Mouse (Mus musculus) erythroblast, embryonic 14.5 days (primary cell): ENCODE results near the gene Mcrs1. TPM values are rescaled to one million over a fixed set of nuclear protein-coding genes. Genes with fewer than 3 reads are reported as not detected.
"Not testable (repeated sequence)": the region's sequence is repeated elsewhere in the genome, so short reads cannot be mapped to it uniquely, and the experiment has no call there.

Source experiments
- H3K27me3 ChIP-seq: 2 replicates; pipeline ENCODE4 v1.6.1; 2012; ENCODE audit warnings: inconsistent platforms; ENCODE audit not compliant: control insufficient read depth
- H3K36me3 ChIP-seq: 2 replicates; pipeline ENCODE4 v1.6.1; 2012; ENCODE audit warnings: mild to moderate bottlenecking, inconsistent platforms; ENCODE audit not compliant: control insufficient read depth
- H3K4me1 ChIP-seq: 2 replicates; pipeline ENCODE4 v1.6.1; 2012; ENCODE audit warnings: inconsistent platforms; ENCODE audit not compliant: control insufficient read depth
- H3K4me3 ChIP-seq: replicated peaks from 2 replicates; pipeline ENCODE3; 2012; ENCODE audit warnings: moderate library complexity, mild to moderate bottlenecking, inconsistent platforms
- H3K9me3 ChIP-seq: 2 replicates; pipeline ENCODE4 v1.6.1; 2012; ENCODE audit warnings: low read length, inconsistent platforms, mixed read lengths; ENCODE audit not compliant: control insufficient read depth
- GATA1 ChIP-seq: IDR thresholded peaks from 2 replicates; pipeline ENCODE4 v1.6.1; 2012; ENCODE audit warnings: low read length, inconsistent platforms, mixed read lengths
- TAL1 ChIP-seq: IDR thresholded peaks from 3 replicates; pipeline ENCODE4 v1.6.1; 2012; ENCODE audit warnings: low read length, inconsistent platforms, mixed read lengths
- polyA plus RNA-seq: library from polyadenylated mRNA; stranded (reverse); fragments of >175 nt; gene quantifications from 2 replicates; pipeline ENCODE4 v1.2.3, GENCODE M21; 2012

Mcrs1 gene
- polyA plus RNA-seq, 1 experiment, result 12.0 TPM

DNA sequence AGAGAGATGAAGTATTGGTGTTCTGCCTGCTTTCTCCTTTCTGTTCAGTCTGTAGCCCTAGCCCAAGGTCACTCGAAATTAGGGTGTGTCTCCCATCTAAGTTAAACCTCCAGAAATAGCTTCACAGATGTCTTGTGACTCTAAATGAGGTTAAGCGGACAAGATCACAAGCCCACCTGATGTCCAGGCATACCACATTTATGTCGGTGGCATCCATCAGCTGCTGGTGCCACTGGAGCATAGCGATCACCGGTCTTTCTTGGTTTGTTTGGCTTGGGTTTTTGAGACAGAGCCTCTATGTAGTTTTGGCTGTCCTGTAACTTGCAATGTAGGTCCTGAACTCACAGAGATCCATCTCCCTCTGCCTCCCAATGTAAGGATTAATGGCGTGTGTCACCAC is 2.0 kb upstream of the Mcrs1 start:
- Histone ChIP-seq H3K4me1 (peaks cover 42% of the 10 kb centered on the region), H3K36me3 (peaks cover 15% of the 10 kb centered on the region), H3K4me3 (no peak overlapping the region), H3K27me3 (no peaks in the 10 kb centered on the region), H3K9me3 (no peaks in the 10 kb centered on the region)
- TF ChIP-seq GATA1 (no peak), TAL1 (no peak)

DNA sequence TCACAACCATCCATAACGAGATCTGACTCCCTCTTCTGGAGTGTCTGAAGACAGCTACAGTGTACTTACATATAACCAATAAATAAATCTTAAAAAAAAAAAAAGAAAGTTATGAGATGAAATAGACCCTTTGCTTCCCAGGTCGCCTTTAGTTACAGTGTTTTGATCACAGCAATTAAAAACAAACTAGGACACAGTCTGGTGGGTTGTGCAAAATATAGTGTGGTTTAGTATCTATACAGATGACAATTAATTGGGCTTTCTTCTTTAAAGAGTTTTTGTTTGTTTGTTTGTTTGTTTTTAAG is 1.4 kb upstream of the Mcrs1 start:
- H3K4me3 ChIP-seq, result not testable (repeated sequence)

DNA sequence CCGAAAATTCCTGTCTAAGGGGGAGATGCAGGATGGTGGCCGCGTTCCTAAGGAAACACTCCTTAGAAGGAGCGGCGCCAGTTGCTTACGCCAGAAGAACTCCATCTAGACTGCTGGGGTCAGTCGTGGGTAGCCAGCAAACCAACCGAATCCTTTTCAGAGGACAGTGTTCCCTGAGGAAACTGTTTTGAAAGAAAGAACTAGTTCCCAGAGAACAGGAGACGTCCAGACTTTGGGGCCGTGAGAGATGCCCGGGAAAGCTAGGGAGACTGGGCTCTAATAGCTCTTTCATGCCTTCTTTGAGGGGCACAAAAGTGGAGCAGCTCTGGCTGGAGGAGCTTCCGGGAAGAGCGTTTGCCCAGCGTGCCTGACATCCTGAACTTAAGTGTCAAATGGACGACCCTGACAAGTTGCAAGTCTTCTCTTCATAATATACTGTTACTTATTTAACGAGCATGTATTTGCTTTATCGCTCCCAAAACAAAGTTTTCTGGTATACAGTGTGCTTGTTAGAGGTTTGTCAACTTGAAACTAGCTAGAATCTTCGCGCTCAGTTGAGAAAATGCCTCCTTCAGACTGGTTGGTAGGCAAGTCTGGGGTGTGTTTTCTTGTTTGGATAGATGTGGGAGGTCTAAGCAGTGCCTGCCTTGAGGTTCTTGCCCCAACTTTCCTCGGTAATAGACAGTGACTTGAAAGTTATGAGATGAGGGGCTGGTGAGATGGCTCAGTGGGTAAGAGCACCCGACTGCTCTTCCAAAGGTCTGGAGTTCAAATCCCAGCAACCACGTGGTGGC is 817 bp upstream of the Mcrs1 start:
- H3K4me3 ChIP-seq, result peak overlapping the region; percentile 92
- no peak for TF ChIP-seq GATA1
- no peak for TF ChIP-seq TAL1
- no peaks in the 10 kb centered on the region for H3K9me3 ChIP-seq
- peaks cover 27% of the 10 kb centered on the region for H3K36me3 ChIP-seq
- no peaks in the 10 kb centered on the region for H3K27me3 ChIP-seq
- H3K4me1 ChIP-seq, result peaks cover 42% of the 10 kb centered on the region

More for the DNA sequence above, 1.4 kb upstream of the Mcrs1 start:
- Histone ChIP-seq H3K36me3 (peaks cover 22% of the 10 kb centered on the region), H3K4me1 (peaks cover 42% of the 10 kb centered on the region)
- not testable (repeated sequence) for H3K27me3 ChIP-seq, H3K9me3 ChIP-seq

DNA sequence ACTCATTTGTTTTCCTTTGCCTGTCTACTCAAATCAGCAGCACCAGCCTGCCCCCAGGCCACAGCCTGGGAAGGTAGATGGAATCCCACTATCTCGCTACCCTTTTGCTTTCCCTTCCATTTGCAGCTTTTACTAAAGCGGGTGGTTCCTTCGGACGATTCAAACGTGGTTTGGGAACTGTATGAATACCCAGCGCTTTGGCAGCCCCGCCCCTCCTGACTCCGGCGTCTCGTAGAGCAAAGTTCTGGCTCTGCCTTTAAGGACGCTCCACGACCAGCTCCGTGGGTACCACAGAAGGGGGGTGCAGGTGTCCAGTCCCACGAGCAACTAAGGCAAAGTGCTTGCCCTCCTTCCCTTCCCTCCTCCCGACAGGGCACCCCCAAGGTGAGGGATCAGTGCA is 650 bp downstream of the Mcrs1 start:
- not testable (repeated sequence) for H3K9me3 ChIP-seq, H3K27me3 ChIP-seq
- Histone ChIP-seq H3K36me3 (peaks cover 42% of the 10 kb centered on the region), H3K4me1 (peaks cover 42% of the 10 kb centered on the region), H3K4me3 (peak overlapping the region; percentile 65)

DNA sequence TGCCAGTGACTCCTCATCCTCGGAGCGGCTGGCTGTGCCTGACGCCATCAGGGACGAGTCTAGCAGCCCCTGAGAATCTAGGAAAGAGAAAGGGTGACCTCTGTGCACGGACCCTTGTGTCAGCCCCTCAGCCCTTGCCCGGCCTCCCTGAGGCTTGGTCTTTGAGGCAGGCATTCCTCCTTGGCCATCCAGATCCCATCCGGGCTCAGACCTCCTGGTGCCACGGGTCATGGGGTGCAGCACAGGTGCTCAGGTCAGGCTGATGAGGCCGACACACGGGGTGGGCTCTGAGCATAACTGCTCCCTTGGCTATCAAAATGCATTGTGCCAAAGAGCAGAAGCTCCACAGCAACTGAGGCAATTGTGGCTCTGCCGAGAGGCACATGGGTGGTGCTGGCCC is 1.8 kb downstream of the Mcrs1 start:
- Histone ChIP-seq H3K4me1 (peaks cover 42% of the 10 kb centered on the region), H3K36me3 (peaks cover 51% of the 10 kb centered on the region), H3K27me3 (no peaks in the 10 kb centered on the region), H3K4me3 (no peak overlapping the region), H3K9me3 (no peaks in the 10 kb centered on the region)
- TF ChIP-seq GATA1 (no peak), TAL1 (no peak)

DNA sequence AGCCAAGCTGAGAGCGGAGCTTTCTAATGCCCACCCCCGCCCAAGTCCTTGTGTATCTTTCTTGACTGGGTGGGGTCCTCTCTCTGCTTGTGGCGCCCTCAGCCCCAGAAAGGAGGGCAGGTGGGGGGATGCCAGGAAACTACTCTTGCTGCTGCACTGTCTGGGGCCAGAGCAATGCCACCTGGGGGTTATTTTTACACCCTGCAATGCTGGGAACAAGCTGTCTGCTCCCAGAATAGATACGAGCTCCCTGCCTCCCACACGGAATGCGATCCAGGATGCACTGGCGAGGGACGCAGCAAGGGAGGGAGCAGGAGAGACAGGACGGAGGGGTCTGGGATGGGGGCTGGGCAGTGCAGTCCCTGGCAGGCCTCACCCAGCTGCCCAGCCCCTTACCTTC is 2.8 kb downstream of the Mcrs1 start:
- TF ChIP-seq TAL1 (no peak), GATA1 (no peak)
- Histone ChIP-seq H3K9me3 (no peaks in the 10 kb centered on the region), H3K27me3 (no peaks in the 10 kb centered on the region), H3K36me3 (peaks cover 61% of the 10 kb centered on the region), H3K4me1 (peaks cover 34% of the 10 kb centered on the region), H3K4me3 (no peak overlapping the region)

DNA sequence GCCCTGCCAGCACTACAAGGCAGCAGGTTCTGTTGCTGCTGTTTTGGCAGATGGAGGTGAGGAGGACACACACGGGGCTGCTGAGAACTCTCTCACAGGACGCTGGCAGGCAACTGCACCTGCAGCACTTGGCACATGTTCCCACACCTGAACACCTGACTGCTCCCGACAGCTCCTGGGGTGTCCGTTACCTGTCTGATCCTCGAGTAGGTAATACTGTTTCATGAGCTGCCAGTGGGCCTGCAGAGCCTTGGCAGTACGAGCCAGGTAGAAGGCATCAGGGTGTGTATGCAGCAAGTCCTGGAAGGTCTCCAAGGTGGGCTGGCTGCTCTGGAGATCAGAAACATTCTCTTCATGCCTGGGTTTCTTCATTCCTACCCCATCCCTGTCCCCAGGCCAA is 5.0 kb downstream of the Mcrs1 start:
- not testable (repeated sequence) for H3K9me3 ChIP-seq, H3K27me3 ChIP-seq, H3K4me3 ChIP-seq
- H3K36me3 ChIP-seq, result peaks cover 81% of the 10 kb centered on the region
- H3K4me1 ChIP-seq, result peaks cover 16% of the 10 kb centered on the region

DNA sequence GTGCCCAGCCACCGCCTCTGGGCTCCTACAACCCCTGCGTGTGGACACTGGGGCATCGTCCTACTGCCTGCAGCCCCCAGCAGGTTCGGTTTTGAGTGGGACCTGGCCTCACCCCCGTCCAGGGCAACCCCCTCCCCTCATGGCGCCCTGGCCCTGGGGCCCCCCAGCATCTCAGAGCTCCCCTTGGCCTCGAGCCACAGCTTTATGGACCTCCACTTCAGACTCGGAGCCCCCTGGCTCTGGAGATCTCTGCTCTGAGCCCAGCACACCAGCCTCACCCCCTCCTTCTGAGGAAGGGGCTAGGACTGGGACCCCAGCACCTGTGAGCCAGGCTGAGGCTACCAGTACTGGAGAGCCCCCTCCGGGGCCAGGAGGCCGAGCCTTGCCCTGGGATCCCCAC is 9.7 kb downstream of the Mcrs1 start:
- Histone ChIP-seq H3K36me3 (peaks cover 57% of the 10 kb centered on the region), H3K27me3 (no peaks in the 10 kb centered on the region), H3K9me3 (no peaks in the 10 kb centered on the region), H3K4me3 (no peak overlapping the region), H3K4me1 (no peaks in the 10 kb centered on the region)
- TF ChIP-seq TAL1, result no peak
- no peak for TF ChIP-seq GATA1

DNA sequence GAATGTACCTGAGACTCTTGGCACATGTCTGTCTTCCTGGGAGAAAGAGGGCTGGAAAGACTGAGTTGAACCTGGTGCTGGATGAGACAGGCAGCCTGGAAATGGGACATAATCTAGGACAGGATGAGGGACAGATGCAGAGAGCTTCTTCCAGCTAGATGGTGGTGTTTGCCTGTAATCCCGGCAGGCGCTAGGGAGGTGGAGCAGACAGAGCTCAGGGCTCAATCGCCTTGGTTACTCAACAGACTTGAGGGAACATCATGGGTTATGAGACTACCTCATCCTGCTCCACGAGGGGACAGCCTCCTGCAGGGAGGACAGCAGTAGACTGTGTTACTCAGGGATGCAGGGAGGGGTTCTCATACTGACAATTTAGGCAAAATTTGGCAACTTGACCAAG is 10.5 kb downstream of the Mcrs1 start:
- Histone ChIP-seq H3K4me1 (no peaks in the 10 kb centered on the region), H3K9me3 (no peaks in the 10 kb centered on the region), H3K36me3 (peaks cover 49% of the 10 kb centered on the region), H3K27me3 (no peaks in the 10 kb centered on the region), H3K4me3 (no peak overlapping the region)
- TF ChIP-seq TAL1 (no peak), GATA1 (no peak)

DNA sequence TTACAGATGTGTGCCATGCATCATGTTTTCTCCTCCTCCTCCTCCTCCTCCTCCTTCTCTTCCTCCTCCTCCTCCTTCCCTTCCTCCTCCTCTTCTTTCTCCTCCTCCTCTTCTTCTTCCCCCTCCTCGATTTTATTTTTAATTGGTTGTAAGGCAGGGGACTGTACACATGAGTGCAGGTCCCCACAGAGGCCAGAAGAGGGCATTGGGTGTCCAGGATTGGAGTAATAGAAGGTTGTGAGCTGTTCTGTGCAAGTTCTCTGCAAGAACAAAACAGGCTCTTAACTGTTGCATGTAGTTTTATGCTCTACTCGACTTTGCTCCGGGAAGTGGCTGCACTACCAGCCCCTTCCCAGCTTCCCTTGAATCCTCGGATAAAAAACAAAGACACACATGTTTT is 11.6 kb downstream of the Mcrs1 start:
- Histone ChIP-seq H3K4me1 (no peaks in the 10 kb centered on the region), H3K9me3 (no peaks in the 10 kb centered on the region), H3K27me3 (peaks cover 3% of the 10 kb centered on the region; the same call in 1 of the 2 replicates), H3K4me3 (no peak overlapping the region), H3K36me3 (peaks cover 39% of the 10 kb centered on the region)
- TF ChIP-seq GATA1, result no peak
- TF ChIP-seq TAL1, result no peak
